Mouse (Mus musculus) adrenal gland, adult 2 months (tissue): ENCODE measurements around the gene Pid1. TPM values are rescaled to one million over a fixed set of nuclear protein-coding genes. Genes with fewer than 3 reads are reported as not detected.
"Not testable (repeated sequence)": the region's sequence is repeated elsewhere in the genome, so short reads cannot be mapped to it uniquely, and the experiment has no call there.

Source experiments
- DNase-seq: peaks from one replicate; pipeline ENCODE4 v3.0.0; 2021
- polyA plus RNA-seq: library from polyadenylated mRNA; depleted of rRNA; stranded (reverse); fragments of >200 nt; gene quantifications from 2 replicates; pipeline ENCODE4 v1.2.3, GENCODE M21; 2012
- total RNA-seq, 2 experiments: library from RNA; stranded (reverse); gene quantifications; 2 replicates each; pipeline ENCODE4 v1.2.3; 2021

The Pid1 gene
- total and polyA plus RNA-seq, 3 experiments: 15.8 to 21.2 (median 18.5) TPM

DNA sequence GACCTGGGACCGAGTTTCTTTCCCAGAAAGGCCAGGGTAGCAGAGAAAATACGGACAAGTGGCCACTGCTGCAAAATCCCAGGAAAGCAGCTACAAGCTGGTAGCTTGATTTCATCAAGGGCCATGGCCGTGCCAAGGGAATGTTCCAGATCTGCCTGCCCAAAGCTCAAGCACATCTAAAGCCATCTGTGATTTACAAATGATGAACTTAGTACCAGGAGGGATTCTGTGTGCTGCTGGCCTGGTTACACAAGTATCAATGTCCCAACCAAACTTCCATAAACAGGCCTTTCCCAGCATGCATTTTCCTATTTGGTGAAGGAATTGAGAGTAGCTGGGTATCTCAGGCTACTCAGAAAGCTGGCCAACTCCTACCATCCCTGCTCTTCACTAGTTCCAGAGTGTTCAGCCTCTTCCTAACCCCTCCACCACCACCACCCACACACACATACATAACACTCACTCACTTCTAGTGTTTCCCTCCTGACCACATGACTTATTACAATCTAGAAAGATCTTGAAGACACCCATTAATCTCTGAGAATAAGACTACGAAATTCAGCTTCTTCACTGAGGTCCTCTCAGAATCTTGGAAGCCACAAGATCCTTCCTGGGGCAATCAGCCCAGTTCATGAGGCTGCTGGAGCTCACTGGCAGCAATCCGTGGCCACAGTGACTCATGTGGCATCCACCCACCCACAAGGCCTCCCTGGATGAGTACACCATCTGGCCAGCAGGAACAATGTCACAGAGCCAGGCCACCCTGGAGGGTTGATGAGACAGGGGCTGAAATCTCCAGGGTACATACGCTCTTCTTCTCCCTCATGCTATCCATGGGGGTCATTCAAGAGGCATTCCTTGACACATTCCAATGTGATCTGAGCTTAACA is 4.1 kb downstream of the Pid1 start:
- DNase-seq: peak; percentile 77

- DNase-seq: no peak
These were observed 6.8 kb downstream of the Pid1 start for GRCm38 (mm10) chr1:84357216-84357615.

DNA sequence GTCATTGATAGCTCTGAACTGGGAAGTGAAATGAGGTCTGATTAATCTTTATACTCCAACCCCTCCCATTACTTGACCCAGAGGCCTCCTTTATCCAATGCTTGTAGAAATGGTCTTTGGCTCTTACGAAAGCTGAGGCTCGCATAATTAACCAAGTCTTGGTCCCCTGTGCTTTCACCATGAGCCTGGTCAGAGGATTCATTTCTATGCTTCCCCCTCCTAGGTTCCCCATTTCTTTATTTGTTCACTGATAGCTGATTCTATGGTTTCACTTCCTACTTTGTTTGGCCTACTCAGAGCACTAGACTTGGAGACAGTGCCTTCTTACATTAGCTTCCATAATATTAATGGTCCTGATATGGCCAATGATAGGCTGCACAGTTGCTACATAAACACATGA is 13.7 kb downstream of the Pid1 start:
- DNase-seq: no peak

GRCm38 (mm10) chr1:84347796-84348476 is 16.0 kb downstream of the Pid1 start:
- DNase-seq: no peak

DNA sequence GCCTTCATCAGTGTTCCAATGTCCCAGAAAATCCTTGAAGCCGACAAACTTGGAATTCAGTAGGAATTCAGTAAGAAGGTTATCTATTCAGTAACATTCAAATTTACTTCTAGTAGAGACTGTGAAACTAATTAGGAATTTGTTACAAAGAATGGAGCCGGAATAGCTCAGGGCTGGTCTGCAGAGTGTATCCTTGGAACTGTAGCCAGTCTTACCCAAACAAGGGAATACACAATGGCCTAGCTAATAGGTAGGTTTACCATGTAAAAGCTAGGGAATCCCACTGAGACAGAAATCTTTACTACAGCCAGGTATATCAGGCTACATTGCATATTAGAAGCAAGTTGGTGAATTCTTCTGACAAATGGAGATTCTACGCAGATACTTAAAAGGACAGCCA is 31.2 kb downstream of the Pid1 start:
- DNase-seq: not testable (repeated sequence)

DNA sequence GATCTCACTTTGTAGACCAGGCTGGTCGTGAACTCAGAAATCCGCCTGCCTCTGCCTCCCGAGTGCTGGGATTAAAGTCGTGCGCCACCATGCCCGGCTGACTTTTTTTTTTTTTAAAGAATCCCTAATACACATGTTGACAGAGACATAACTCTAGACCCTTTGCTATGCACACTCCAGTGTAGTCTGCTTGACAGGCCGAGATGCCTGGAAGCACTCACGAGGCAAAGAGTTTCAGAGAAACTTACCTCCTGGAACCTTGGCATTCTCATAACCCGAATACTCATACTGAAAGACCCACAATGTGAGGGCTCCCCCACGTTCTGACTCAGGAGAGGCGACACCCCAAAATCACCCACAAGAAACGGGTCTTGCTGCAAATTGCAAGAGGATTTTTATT is 32.1 kb downstream of the Pid1 start:
- not testable (repeated sequence) for DNase-seq

- no peak for DNase-seq
These were observed 38.7 kb downstream of the Pid1 start for GRCm38 (mm10) chr1:84325309-84325708.

DNA sequence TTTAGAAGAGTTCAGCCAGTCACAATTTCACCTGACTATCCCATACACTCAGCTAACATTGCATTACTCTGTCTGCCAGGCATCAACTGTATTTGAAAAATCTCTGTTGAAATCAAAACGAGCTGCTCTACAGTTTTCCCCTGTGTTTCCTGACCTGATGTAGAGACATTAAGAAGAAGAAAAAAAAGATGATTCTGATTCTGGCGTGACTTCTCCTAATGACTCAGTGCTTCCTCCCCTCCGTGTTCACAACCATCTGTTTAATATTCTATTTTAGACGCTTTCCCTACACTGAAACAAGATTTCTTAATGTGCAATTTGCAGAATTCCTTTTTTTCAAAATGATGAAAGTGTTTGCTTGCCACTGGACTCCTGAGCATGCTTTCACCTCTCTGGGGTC is 42.7 kb downstream of the Pid1 start:
- no peak for DNase-seq

GRCm38 (mm10) chr1:84318569-84318968 is 45.4 kb downstream of the Pid1 start:
- DNase-seq: no peak

GRCm38 (mm10) chr1:84317827-84318226 is 46.2 kb downstream of the Pid1 start:
- no peak for DNase-seq

DNA sequence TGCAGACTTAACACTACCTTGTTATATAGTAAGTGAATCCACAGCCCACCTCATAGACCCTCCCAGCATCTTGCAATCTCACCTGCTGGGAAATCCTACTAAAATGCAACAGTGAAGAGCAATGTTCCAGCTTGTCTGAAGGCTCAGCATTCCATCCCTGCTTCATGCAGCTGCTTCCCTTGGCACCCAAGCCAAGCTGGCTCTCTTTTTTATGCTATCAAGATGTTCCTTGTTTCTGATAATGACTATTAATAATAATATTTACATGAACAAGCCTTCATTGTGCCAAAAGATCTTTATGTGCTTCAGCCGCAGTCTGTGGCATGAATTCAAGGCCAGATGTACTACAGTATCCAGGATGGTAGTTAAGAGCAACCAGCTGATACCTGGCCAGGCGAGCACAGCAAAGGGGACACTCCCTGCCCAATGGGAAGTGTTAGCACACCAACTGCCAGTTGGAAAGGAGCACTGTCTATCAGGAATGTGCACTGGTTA is 54.0 kb downstream of the Pid1 start:
- no peak for DNase-seq

- no peak for DNase-seq
These were observed 58.1 kb downstream of the Pid1 start for GRCm38 (mm10) chr1:84305713-84306421.

DNA sequence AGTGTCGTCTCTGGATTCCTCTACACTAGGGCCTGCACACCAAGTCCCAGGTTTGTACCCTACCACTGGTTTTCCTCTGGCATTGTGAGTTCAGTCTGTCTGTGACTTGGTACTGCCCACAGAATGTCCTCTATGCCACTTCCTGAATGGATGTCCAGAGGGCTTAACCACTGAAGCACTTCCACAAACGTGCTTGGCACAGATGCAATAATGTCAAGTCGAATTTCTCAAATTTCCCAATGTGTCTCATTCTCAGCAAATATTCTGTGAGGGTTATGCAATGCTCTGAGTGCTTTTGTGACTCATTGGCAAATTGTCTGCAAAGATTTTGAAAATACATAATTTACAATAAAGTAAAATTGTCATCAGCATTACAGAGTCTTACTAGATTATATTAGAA is 61.2 kb downstream of the Pid1 start:
- peak; percentile 54 for DNase-seq

DNA sequence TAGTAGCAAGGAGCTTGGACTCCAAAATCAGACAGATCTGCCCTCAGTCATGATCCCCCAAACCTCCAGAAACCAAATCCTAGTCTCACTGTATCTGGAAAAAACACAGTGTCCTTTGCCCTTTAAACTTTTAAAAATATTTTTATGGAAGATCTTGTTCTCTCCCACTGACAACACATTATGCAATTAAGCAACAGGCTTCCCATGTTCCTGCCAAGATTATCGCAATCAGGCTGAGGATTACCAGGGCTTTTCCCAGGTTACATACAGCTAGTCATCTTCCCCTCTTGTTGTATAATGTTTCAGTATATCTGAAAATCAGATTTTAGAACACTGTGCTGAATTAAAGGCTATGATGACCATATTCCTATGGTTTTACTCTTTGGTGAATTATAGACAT is 64.3 kb downstream of the Pid1 start:
- DNase-seq: peak; percentile 23

DNA sequence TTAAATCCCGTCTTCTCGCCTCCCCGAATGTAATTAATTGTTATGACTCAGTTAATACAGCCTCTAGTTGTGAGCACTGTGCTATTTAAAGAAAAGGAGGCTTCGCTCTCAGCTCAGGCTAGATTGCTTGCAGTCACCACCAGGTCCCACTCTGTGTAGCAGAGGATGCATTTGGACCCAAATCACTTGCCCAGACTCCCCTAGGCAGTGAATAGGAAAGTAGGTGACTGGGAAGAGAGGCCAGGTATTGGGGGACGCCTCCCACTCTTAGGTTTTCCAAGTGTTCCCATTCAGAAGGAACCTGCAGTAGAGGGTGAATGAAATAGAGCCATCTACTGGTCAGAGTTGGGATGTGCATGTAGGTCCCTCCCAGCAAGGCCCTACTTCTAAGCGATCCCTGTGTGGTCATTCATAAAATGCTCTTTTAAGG is 77.3 kb downstream of the Pid1 start:
- peak; percentile 72 for DNase-seq

DNA sequence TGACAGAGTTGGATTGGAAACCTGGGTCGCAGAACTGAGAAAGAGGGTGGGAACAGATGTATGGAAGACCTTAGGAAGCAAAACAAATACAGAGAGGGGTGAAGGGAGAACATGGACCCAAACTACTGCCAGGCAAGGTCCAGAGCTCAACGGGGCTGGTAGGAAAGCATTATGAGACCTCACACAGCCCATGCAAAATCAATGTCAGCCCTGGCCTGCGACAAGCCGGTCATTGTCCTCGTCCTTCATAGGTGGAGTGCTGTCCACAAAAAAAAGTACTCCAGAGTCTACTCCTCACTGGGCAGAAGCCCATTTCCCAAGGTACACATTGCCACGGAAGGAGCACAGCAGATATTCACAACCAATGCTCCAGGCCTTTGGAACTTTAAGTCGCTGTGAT is 78.4 kb downstream of the Pid1 start:
- DNase-seq: no peak

DNA sequence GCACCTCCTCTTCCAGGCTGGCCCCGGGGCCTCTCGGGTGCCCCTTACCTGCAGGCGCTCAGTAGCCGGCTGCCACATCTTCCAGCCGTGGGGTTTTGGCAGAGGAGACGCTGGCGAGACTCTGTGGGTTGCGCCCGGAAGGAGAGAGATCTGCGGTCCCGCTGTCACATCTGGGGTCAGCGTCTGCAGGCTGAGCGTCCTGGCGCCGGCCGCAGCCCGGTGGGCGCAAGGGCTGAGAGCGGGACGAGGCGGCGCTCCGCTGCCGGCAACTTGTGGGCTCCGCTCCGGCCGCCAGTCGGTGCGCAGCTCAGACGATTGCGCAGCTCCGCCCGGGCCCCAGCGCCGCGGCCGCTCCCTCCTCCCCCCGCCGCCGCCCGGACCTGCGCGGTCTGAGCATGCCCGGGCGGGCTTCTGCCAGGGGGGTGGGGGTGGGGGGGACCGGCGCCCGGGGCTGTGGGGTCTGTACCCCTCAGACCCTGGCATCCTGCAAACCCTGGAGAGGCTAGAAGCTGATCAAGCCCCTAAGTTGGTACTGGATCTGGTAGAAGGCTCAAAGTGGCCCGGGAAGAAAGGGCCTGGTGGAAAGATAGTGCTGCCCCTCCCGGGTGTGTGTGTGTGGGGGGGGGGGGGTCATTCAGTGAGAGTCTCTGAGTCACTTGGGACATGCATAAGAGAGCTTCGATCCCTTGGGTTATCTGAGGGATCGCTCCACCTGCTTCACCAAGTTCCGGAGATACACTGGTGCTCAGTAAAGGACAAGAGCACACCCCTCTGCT is 79.5 kb downstream of the Pid1 start:
- peak; percentile 87 for DNase-seq

DNA sequence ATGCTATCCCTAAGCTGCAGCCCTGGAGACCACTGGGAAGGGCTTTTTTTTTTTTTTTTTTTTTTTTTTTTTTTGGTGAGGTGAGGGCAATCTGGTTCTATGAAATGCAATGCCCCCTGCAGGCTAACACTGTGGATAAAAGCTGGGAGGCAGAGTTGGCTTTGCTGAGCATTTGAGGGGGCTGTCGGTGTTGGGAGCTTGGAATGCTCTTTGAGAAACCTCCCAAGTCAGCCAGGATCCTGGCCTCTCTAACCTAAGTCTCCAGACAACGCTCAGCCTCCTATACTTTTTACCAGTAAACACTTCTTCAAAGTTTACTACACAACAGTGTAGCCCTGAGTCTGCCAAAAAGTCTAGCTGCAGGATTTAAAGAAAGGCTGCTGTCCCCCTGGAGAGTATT is 80.9 kb downstream of the Pid1 start:
- DNase-seq: peak; percentile 25

DNA sequence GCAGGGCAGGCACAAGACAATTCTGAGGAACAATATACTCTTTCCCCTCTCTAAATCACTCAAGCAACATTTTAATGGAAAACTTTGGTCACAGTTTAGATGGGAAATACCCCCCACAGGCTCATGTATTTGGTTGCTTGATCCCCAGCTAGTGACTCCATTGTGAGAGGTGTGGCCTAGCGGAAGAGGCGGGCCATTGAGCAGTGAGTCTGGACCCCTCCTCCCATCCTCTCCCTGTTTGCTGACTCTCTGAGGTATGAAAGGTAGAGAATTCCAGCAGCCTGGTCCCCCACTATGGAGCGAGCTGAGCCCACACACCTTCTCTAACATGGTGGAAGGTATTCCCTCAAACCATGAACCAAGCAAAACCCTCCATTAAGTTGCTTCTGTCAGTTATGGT is 83.8 kb downstream of the Pid1 start:
- no peak for DNase-seq

- peak; percentile 8 for DNase-seq
These were observed 85.4 kb downstream of the Pid1 start for GRCm38 (mm10) chr1:84278359-84279255.

DNA sequence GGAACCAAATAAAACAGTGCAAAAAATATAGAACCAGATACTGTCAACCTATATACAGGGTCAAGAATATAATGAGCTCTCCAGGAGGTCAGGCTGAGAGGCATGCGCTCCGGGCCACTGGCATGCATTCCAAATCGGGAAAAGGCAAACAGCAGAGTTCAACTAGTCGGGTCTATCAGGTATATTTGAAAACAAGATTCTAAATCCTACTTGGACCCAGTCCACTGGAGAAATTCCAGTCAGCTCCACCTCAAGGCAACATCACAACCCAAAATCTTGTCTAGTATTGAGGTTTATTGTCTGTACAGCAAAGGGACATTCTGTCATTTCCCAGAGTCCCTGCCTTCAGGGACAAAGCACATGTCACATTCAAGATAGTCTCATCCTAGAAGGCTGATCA is 91.0 kb downstream of the Pid1 start:
- no peak for DNase-seq
